Mouse (Mus musculus) embryonic facial prominence, embryonic 11.5 days (tissue): Measurements from ENCODE around the gene Enox1. TPM values are rescaled to one million over a fixed set of nuclear protein-coding genes. Genes with fewer than 3 reads are reported as not detected.

Experiments used
- ATAC-seq: fragments of 200-750 bp; cut with Nextera tagmentation; replicated peaks from 2 replicates; pipeline ENCODE4 v1.8.0; 2017; ENCODE audit warnings: low read depth; ENCODE audit not compliant: insufficient number of reproducible peaks, low FRiP score, low TSS enrichment
- DNase-seq: peaks from one replicate; pipeline ENCODE4 v3.0.0-alpha.2; 2015; ENCODE audit warnings: low spot score
- H3K27ac ChIP-seq: fragments of 300-500 bp; sonication (generic); replicated peaks from 2 replicates; pipeline ENCODE4 v1.5.1; 2014; ENCODE audit warnings: mild to moderate bottlenecking, low read depth, low read length, control low read depth
- H3K27me3 ChIP-seq: fragments of 300-500 bp; sonication (generic); 2 replicates; pipeline ENCODE4 v1.6.1; 2014; ENCODE audit warnings: mild to moderate bottlenecking, low read length, moderate library complexity, mixed read lengths; ENCODE audit not compliant: control insufficient read depth, insufficient read depth
- H3K36me3 ChIP-seq: fragments of 300-500 bp; sonication (generic); replicated peaks from 2 replicates; pipeline ENCODE4 v1.6.1; 2014; ENCODE audit warnings: low read depth, mild to moderate bottlenecking, low read length, moderate library complexity, mixed read lengths; ENCODE audit not compliant: control insufficient read depth, insufficient read depth
- H3K4me1 ChIP-seq: fragments of 300-500 bp; sonication (generic); 2 replicates; pipeline ENCODE4 v1.6.1; 2014; ENCODE audit warnings: low read length, mixed read lengths; ENCODE audit not compliant: control insufficient read depth, insufficient read depth
- H3K4me2 ChIP-seq: fragments of 300-500 bp; sonication (generic); 2 replicates; pipeline ENCODE4 v1.6.1; 2014; ENCODE audit warnings: low read depth, mild to moderate bottlenecking, control low read depth, low read length, moderate library complexity
- H3K4me3 ChIP-seq: fragments of 300-500 bp; sonication (generic); 2 replicates; pipeline ENCODE4 v1.5.1; 2014; ENCODE audit warnings: low read depth, low read length, control low read depth
- H3K9ac ChIP-seq: fragments of 300-500 bp; sonication (generic); replicated peaks from 2 replicates; pipeline ENCODE4 v1.6.1; 2014; ENCODE audit warnings: mild to moderate bottlenecking, control low read depth, low read length
- H3K9me3 ChIP-seq: fragments of 300-500 bp; sonication (generic); replicated peaks from 2 replicates; pipeline ENCODE4 v1.6.1; 2016; ENCODE audit warnings: mild to moderate bottlenecking, low read length, inconsistent platforms, mixed read lengths; ENCODE audit not compliant: control insufficient read depth
- WGBS: fragments of 180-500 bp; shearing (Covaris S2); extraction: QIAGEN DNeasy Blood & Tissue Kit; methylation state at CpG from one replicate; pipeline ENCODE4 v1.1.7; 2014; 5-methylcytosine and 5-hydroxymethylcytosine counted together
- polyA plus RNA-seq: library from polyadenylated mRNA; unstranded; fragments of >200 nt; fragmentation: Nextera tagmentation; extraction: Ambion mirVana; gene quantifications from 2 replicates; pipeline ENCODE4 v1.2.1, GENCODE M21; 2014

The Enox1 gene
- polyA plus RNA-seq, 1 experiment from 2014 or later, result 9.6 TPM

DNA sequence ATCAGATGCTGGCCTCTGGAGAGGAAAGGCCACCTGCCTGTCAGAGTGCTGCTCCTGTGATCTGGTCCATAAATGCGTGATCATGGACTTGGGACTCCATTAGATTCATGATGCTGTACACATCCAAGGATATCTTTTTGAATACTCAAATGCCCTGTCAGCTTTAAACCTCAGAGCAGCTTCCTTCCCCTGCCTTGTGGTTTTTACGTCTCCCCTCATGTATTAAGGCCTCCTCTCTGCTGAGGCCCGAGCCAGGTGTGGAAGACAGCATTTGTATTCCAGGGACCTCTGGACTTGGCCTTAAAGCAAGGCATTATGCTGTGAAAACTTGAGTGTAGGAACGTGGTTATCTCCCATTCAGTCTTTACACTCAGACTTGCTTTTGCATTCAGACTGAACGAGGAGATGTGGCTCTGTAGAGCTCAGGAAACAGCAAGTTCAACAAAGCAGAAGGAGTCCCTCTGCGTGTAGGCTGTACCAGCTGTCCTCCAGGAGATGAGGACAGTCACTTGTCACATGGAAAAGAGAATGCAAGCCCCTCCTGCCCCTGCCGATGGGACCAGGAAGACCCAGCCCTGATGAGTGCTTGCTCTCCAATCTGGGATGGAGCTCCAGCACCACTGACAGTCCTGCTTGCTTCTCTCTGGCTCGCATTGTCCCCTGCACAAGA, 252.8 kb downstream of the Enox1 start:
- Histone ChIP-seq H3K9me3 (no peaks in the 10 kb centered on the region), H3K36me3 (no peaks in the 10 kb centered on the region), H3K27ac (no peak overlapping the region), H3K4me2 (no peak overlapping the region), H3K9ac (no peak overlapping the region), H3K4me3 (no peak overlapping the region), H3K4me1 (no peaks in the 10 kb centered on the region), H3K27me3 (no peaks in the 10 kb centered on the region)
- ATAC-seq (no peak), DNase-seq (no peak)
- WGBS, result 86% methylated on average over 8 of the region's 8 CpGs

GRCm38 (mm10) chr14:77410354-77410753, 253.8 kb downstream of the Enox1 start:
- Histone ChIP-seq H3K4me1 (no peaks in the 10 kb centered on the region), H3K4me3 (no peak overlapping the region), H3K4me2 (no peak overlapping the region), H3K9me3 (no peaks in the 10 kb centered on the region), H3K9ac (no peak overlapping the region), H3K36me3 (no peaks in the 10 kb centered on the region), H3K27ac (no peak overlapping the region), H3K27me3 (no peaks in the 10 kb centered on the region)
- DNase-seq, result no peak
- WGBS, result 95% methylated on average over 9 of the region's 9 CpGs
- no peak for ATAC-seq

DNA sequence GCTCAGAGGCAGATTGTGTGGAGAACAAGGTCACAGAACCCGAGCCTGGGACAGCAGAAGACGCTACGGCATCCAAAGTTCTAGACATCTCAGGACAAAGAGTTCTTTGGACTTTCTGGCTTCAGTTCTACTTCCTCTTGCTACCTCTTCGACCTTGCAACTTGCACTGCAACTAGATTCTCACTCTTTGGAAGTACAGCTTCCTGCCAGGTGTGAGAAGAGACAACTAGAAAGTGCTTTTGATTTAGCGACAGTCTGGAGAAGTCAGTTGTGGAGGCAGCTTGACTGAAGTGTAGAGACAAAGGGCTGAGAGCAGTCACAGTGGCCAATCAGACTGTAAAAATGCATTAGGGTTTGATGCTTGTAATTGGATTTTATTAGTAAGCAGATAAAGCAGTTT, 256.5 kb downstream of the Enox1 start:
- H3K4me2 ChIP-seq, result no peak overlapping the region
- no peak overlapping the region for H3K27ac ChIP-seq
- H3K4me3 ChIP-seq, result no peak overlapping the region
- no peaks in the 10 kb centered on the region for H3K36me3 ChIP-seq
- 90% methylated on average over 5 of the region's 5 CpGs for WGBS
- H3K9me3 ChIP-seq, result no peaks in the 10 kb centered on the region
- ATAC-seq (no peak), DNase-seq (no peak)
- H3K9ac ChIP-seq, result no peak overlapping the region
- no peaks in the 10 kb centered on the region for H3K4me1 ChIP-seq
- H3K27me3 ChIP-seq, result no peaks in the 10 kb centered on the region

- no peaks in the 10 kb centered on the region for H3K9me3 ChIP-seq
- H3K4me3 ChIP-seq, result no peak overlapping the region
- no peak overlapping the region for H3K9ac ChIP-seq
- 70% methylated on average over 2 of the region's 2 CpGs for WGBS
- no peaks in the 10 kb centered on the region for H3K36me3 ChIP-seq
- no peaks in the 10 kb centered on the region for H3K4me1 ChIP-seq
- no peak for ATAC-seq
- H3K4me2 ChIP-seq, result no peak overlapping the region
- H3K27me3 ChIP-seq, result no peaks in the 10 kb centered on the region
- H3K27ac ChIP-seq, result no peak overlapping the region
- no peak for DNase-seq
These were observed 259.8 kb downstream of the Enox1 start for GRCm38 (mm10) chr14:77416358-77416757.

- H3K36me3 ChIP-seq, result no peaks in the 10 kb centered on the region
- H3K9ac ChIP-seq, result no peak overlapping the region
- no peak overlapping the region for H3K4me3 ChIP-seq
- H3K27ac ChIP-seq, result no peak overlapping the region
- DNase-seq, result no peak
- H3K27me3 ChIP-seq, result no peaks in the 10 kb centered on the region
- H3K4me2 ChIP-seq, result no peak overlapping the region
- ATAC-seq, result no peak
- no peaks in the 10 kb centered on the region for H3K4me1 ChIP-seq
- WGBS, result 77% methylated on average over 6 of the region's 6 CpGs
- H3K9me3 ChIP-seq, result no peaks in the 10 kb centered on the region
These were observed 264.5 kb downstream of the Enox1 start for GRCm38 (mm10) chr14:77421031-77421430.

DNA sequence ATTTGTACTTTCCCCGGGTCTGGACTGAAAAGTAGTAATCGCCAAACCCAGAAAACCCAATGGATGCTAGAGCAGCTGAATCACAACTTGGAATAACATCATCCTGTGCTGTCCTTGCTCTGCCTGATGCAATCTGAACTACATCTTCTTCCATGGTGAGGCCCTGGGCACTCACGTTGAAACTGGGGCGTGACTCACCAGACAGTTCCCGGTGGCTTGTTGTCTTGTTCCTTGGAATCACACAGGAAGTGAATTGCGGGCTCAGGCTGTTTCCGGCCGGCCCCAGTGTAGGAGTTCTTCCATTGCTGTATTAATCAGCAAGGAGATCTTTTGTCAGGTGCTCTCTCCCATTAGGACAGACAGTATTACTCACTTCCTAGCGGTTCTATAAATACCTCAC, 266.6 kb downstream of the Enox1 start:
- no peaks in the 10 kb centered on the region for H3K4me1 ChIP-seq
- 82% methylated on average over 9 of the region's 9 CpGs for WGBS
- no peak overlapping the region for H3K27ac ChIP-seq
- no peak overlapping the region for H3K9ac ChIP-seq
- no peak for DNase-seq
- H3K27me3 ChIP-seq, result no peaks in the 10 kb centered on the region
- no peaks in the 10 kb centered on the region for H3K9me3 ChIP-seq
- H3K4me3 ChIP-seq, result no peak overlapping the region
- no peak for ATAC-seq
- no peak overlapping the region for H3K4me2 ChIP-seq
- H3K36me3 ChIP-seq, result no peaks in the 10 kb centered on the region

- H3K36me3 ChIP-seq, result no peaks in the 10 kb centered on the region
- H3K9ac ChIP-seq, result no peak overlapping the region
- ATAC-seq, result no peak
- H3K4me1 ChIP-seq, result no peaks in the 10 kb centered on the region
- H3K9me3 ChIP-seq, result no peaks in the 10 kb centered on the region
- H3K27me3 ChIP-seq, result no peaks in the 10 kb centered on the region
- 88% methylated on average over 5 of the region's 5 CpGs for WGBS
- no peak overlapping the region for H3K27ac ChIP-seq
- no peak overlapping the region for H3K4me3 ChIP-seq
- DNase-seq, result no peak
- H3K4me2 ChIP-seq, result no peak overlapping the region
These were observed 282.9 kb downstream of the Enox1 start for GRCm38 (mm10) chr14:77439426-77439825.

GRCm38 (mm10) chr14:77440805-77441204, 284.2 kb downstream of the Enox1 start:
- Histone ChIP-seq H3K9ac (no peak overlapping the region), H3K27me3 (no peaks in the 10 kb centered on the region), H3K4me2 (no peak overlapping the region), H3K9me3 (no peaks in the 10 kb centered on the region), H3K4me1 (no peaks in the 10 kb centered on the region), H3K4me3 (no peak overlapping the region), H3K36me3 (no peaks in the 10 kb centered on the region), H3K27ac (no peak overlapping the region)
- no peak for ATAC-seq
- no peak for DNase-seq
- WGBS, result 82% methylated on average over 7 of the region's 7 CpGs
